Mouse (Mus musculus) CH12.LX (cell line): Measurements from ENCODE around the gene Zdhhc19.

Source experiments
- CTCF ChIP-seq, 2 experiments: IDR thresholded peaks in 1 of 2; conservative IDR thresholded peaks in 1 of 2; 2 replicates each; pipeline ENCODE4 v1.5.1; 2011 to 2012; ENCODE audit warnings: low read depth in 2 of 2, low read length in 2 of 2, improper control_type of control experiment in 1 of 2, inconsistent platforms in 1 of 2, mild to moderate bottlenecking in 1 of 2, moderate library complexity in 1 of 2
- ELF1 ChIP-seq: IDR thresholded peaks from 2 replicates; pipeline ENCODE4 v1.6.1; 2014; ENCODE audit warnings: low read depth, mild to moderate bottlenecking, inconsistent platforms, low read length, improper control_type of control experiment
- EP300 ChIP-seq: IDR thresholded peaks from 2 replicates; pipeline ENCODE4 v1.6.1; 2011; ENCODE audit warnings: low read length, improper control_type of control experiment
- JUN ChIP-seq: IDR thresholded peaks from 2 replicates; pipeline ENCODE4 v1.6.1; 2011; ENCODE audit warnings: low read depth, mild to moderate bottlenecking, low read length, improper control_type of control experiment, moderate library complexity; ENCODE audit not compliant: insufficient read depth
- MAFK ChIP-seq: IDR thresholded peaks from 2 replicates; pipeline ENCODE4 v1.6.1; 2011; ENCODE audit warnings: low read length, improper control_type of control experiment; ENCODE audit not compliant: insufficient replicate concordance
- POLR2AphosphoS2 ChIP-seq: IDR thresholded peaks from 2 replicates; pipeline ENCODE4 v1.6.1; 2011; ENCODE audit warnings: low read depth, low read length, improper control_type of control experiment
- ZKSCAN1 ChIP-seq: IDR thresholded peaks from 2 replicates; pipeline ENCODE4 v1.6.1; 2012; ENCODE audit warnings: low read depth, inconsistent platforms, low read length, improper control_type of control experiment, borderline replicate concordance

- TF ChIP-seq ZKSCAN1 (no peak), JUN (no peak), CTCF (conservative IDR thresholded peaks at IDR 0.05 in 1 of 2, IDR thresholded peaks at IDR 0.05 in 1 of 2; ENCODE audit: low read depth in 2 of 2, low read length in 2 of 2) (0 out of 4 replicates have a peak, but pooled peaks of 1 of the 2 experiments have one; percentile 1), ELF1 (no peak), POLR2AphosphoS2 (no peak), EP300 (no peak), MAFK (no peak)
Observed at GRCm38 (mm10) chr16:32509066-32509942, 13.2 kb downstream of the Zdhhc19 start.
